In the genomic region with DNA sequence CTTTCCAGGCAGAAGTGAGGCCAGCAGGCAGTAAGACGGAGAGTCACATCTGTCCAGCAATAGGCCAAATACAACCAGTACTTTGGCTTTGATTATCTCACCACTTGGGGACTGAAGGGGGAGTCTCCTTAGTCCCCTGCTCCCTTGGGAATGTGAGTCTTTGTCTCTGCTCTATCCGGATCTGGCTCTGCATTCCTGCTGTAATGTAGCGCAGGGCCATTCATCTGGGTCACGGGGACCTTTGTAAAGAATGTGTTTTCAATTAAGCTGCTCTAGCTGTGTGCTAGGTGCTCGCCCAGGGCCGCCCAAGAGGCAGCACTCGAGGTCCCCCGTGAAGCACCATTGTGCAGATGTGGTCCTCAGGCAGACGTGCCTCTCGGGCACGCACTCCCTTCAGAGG, we compare ENCODE assay signal across 18 mouse cellular contexts. TPM values are rescaled to one million over a fixed set of nuclear protein-coding genes. Genes with fewer than 3 reads are reported as not detected.
A peak's percentile ranks its signal among the peaks of the same experiment; 100 is the strongest.
DNase-seq lines count a peak whose midpoint lies in the region; ATAC-seq and TF ChIP-seq lines count a peak whose summit lies in the region.
"Had no signal": no experiment of that assay in that cellular context is flagged by ENCODE, and none has a peak within 500 bp of the region (broad histone marks: within the 10 kb centered on the region; RNA-seq: fewer than 3 reads in every experiment).

No protein-coding gene starts in this region.

- no peak overlapping the region for H3K4me3 ChIP-seq in midbrain, embryonic 14.5 days (replicated peaks; ENCODE audit: low read depth, low read length)
- H3K4me3 ChIP-seq in midbrain, postnatal 0 days (ENCODE audit: low read depth, low read length) = no peak overlapping the region
- no peak overlapping the region for H3K4me3 ChIP-seq in embryonic facial prominence, embryonic 12.5 days
- no peak overlapping the region for H3K4me3 ChIP-seq in hindbrain, embryonic 14.5 days (replicated peaks; ENCODE audit: low read length)
- H3K4me3 ChIP-seq in heart, embryonic 10.5 days = no peak overlapping the region

- 21% methylated on average over 11 of the region's 11 CpGs for WGBS in midbrain, embryonic 14.5 days
- 33% methylated on average over 11 of the region's 11 CpGs for WGBS in midbrain, postnatal 0 days
- WGBS in embryonic facial prominence, embryonic 12.5 days = 10% methylated on average over 11 of the region's 11 CpGs
- WGBS in hindbrain, embryonic 14.5 days = 24% methylated on average over 11 of the region's 11 CpGs
- 51% methylated on average over 11 of the region's 11 CpGs for WGBS in heart, embryonic 10.5 days

- no peaks in the 10 kb centered on the region for H3K9me3 ChIP-seq in midbrain, embryonic 14.5 days (ENCODE audit: control insufficient read depth, low read length)
- H3K9me3 ChIP-seq in midbrain, postnatal 0 days (ENCODE audit: low read length) = no peaks in the 10 kb centered on the region
- no peaks in the 10 kb centered on the region for H3K9me3 ChIP-seq in embryonic facial prominence, embryonic 12.5 days
- no peaks in the 10 kb centered on the region for H3K9me3 ChIP-seq in hindbrain, embryonic 14.5 days (ENCODE audit: control insufficient read depth, low read length)
- H3K9me3 ChIP-seq in heart, embryonic 10.5 days = no peaks in the 10 kb centered on the region

- ATAC-seq in midbrain, embryonic 14.5 days (ENCODE audit: low FRiP score, low TSS enrichment) = no peak
- ATAC-seq in midbrain, postnatal 0 days (ENCODE audit: low FRiP score) = no peak
- peak; percentile 83 for ATAC-seq in embryonic facial prominence, embryonic 12.5 days (ENCODE audit: insufficient number of reproducible peaks, insufficient read depth, low FRiP score, low TSS enrichment)
- peak; percentile 46; the same call in 1 of the 2 replicates for ATAC-seq in hindbrain, embryonic 14.5 days (ENCODE audit: low FRiP score)
- ATAC-seq in inflammation-experienced regulatory T-cells, adult 6 months = no peak
- ATAC-seq: intestine, postnatal 0 days; lung, postnatal 0 days had no signal

- H3K4me1 ChIP-seq in midbrain, embryonic 14.5 days (ENCODE audit: control insufficient read depth, insufficient read depth, low read length) = no peaks in the 10 kb centered on the region; the same call in 1 of the 2 replicates
- H3K4me1 ChIP-seq in midbrain, postnatal 0 days (ENCODE audit: insufficient read depth, low read length) = no peaks in the 10 kb centered on the region
- H3K4me1 ChIP-seq in embryonic facial prominence, embryonic 12.5 days = peaks cover 14% of the 10 kb centered on the region
- no peaks in the 10 kb centered on the region; the same call in 1 of the 2 replicates for H3K4me1 ChIP-seq in hindbrain, embryonic 14.5 days (replicated peaks; ENCODE audit: control insufficient read depth, insufficient read depth, low read length)
- peaks cover 5% of the 10 kb centered on the region; the same call in 1 of the 2 replicates for H3K4me1 ChIP-seq in heart, embryonic 10.5 days

- H3K9ac ChIP-seq in midbrain, embryonic 14.5 days (replicated peaks; ENCODE audit: low read length) = no peak overlapping the region
- no peak overlapping the region for H3K9ac ChIP-seq in midbrain, postnatal 0 days (replicated peaks; ENCODE audit: low read length, poor library complexity, severe bottlenecking)
- H3K9ac ChIP-seq in embryonic facial prominence, embryonic 12.5 days = no peak overlapping the region
- no peak overlapping the region for H3K9ac ChIP-seq in hindbrain, embryonic 14.5 days

- H3K4me2 ChIP-seq in midbrain, embryonic 14.5 days (ENCODE audit: low read length) = no peak overlapping the region
- H3K4me2 ChIP-seq in midbrain, postnatal 0 days (ENCODE audit: low read depth, low read length, poor library complexity, severe bottlenecking) = no peak overlapping the region
- H3K4me2 ChIP-seq in embryonic facial prominence, embryonic 12.5 days (replicated peaks) = no peak overlapping the region
- H3K4me2 ChIP-seq in hindbrain, embryonic 14.5 days (replicated peaks) = no peak overlapping the region
- H3K4me2 ChIP-seq: liver, embryonic 11.5 days had no signal

- 0 out of 2 replicates have a peak, but pooled peaks cover 3% of the 10 kb centered on the region for H3K27me3 ChIP-seq in midbrain, embryonic 14.5 days (ENCODE audit: control insufficient read depth, insufficient read depth, low read length)
- no peaks in the 10 kb centered on the region; the same call in 1 of the 2 replicates for H3K27me3 ChIP-seq in midbrain, postnatal 0 days (ENCODE audit: insufficient read depth, low read length)
- no peaks in the 10 kb centered on the region for H3K27me3 ChIP-seq in embryonic facial prominence, embryonic 12.5 days
- no peaks in the 10 kb centered on the region for H3K27me3 ChIP-seq in hindbrain, embryonic 14.5 days (ENCODE audit: control insufficient read depth, insufficient read depth, low read length)
- H3K27me3 ChIP-seq in heart, embryonic 10.5 days (ENCODE audit: insufficient read depth, poor library complexity, severe bottlenecking) = peaks cover 18% of the 10 kb centered on the region; the same call in 1 of the 2 replicates

- TF ChIP-seq CTCF in midbrain, postnatal 0 days (IDR thresholded peaks at IDR 0.05) = no peak

- no peaks in the 10 kb centered on the region for H3K36me3 ChIP-seq in midbrain, embryonic 14.5 days (ENCODE audit: control insufficient read depth, insufficient read depth, low read length)
- no peaks in the 10 kb centered on the region for H3K36me3 ChIP-seq in midbrain, postnatal 0 days (ENCODE audit: insufficient read depth, low read length)
- no peaks in the 10 kb centered on the region for H3K36me3 ChIP-seq in embryonic facial prominence, embryonic 12.5 days
- no peaks in the 10 kb centered on the region for H3K36me3 ChIP-seq in hindbrain, embryonic 14.5 days (replicated peaks; ENCODE audit: control insufficient read depth, insufficient read depth)
- no peaks in the 10 kb centered on the region for H3K36me3 ChIP-seq in heart, embryonic 10.5 days

- H3K27ac ChIP-seq in midbrain, embryonic 14.5 days (replicated peaks; ENCODE audit: low read depth, low read length) = no peak overlapping the region
- no peak overlapping the region for H3K27ac ChIP-seq in midbrain, postnatal 0 days (ENCODE audit: low read depth, low read length)
- H3K27ac ChIP-seq in embryonic facial prominence, embryonic 12.5 days = no peak overlapping the region
- H3K27ac ChIP-seq in hindbrain, embryonic 14.5 days = no peak overlapping the region
- no peak overlapping the region for H3K27ac ChIP-seq in heart, embryonic 10.5 days

- peak; percentile 48 for DNase-seq in midbrain, embryonic 14.5 days
- DNase-seq in midbrain, postnatal 0 days (ENCODE audit: low spot score) = no peak
- no peak for DNase-seq in hindbrain, embryonic 14.5 days (ENCODE audit: low spot score)
- DNase-seq in adrenal gland, adult 8-10 months = no peak
- no peak for DNase-seq in heart, embryonic 10.5 days (ENCODE audit: low spot score)
- DNase-seq: adrenal gland, postnatal 10 days; kidney, postnatal 4 days; right cerebral cortex, postnatal 4 days; thymus, postnatal 25 days had no signal

RNA-seq across cellular contexts. Expression of a gene that starts 44.6 kb away (rescaled TPM):
- not detected in 2 replicates for polyA plus RNA-seq in midbrain, embryonic 14.5 days (2014; fragmentation: Nextera tagmentation; extraction: Ambion mirVana)
- 0.24 TPM in 1 of 2 replicates, not detected in the other for total RNA-seq in midbrain, postnatal 0 days (2014; rRNA removed)
- not detected in 2 replicates for polyA plus RNA-seq in midbrain, postnatal 0 days (2015; fragmentation: Nextera tagmentation; extraction: Ambion mirVana)
- not detected in 2 replicates for polyA plus RNA-seq in embryonic facial prominence, embryonic 12.5 days (2016; fragmentation: Nextera tagmentation; extraction: Ambion mirVana)
- not detected in 2 replicates for polyA plus RNA-seq in hindbrain, embryonic 14.5 days (2014; fragmentation: Nextera tagmentation; extraction: Ambion mirVana)
- polyA plus RNA-seq in inflammation-experienced regulatory T-cells, adult 6 months (2017; shearing (Covaris generic)) = not detected
- not detected for total RNA-seq in adrenal gland, adult 8-10 months (2022)
- polyA plus RNA-seq in heart, embryonic 10.5 days (2016; fragmentation: Nextera tagmentation; extraction: Ambion mirVana) = not detected in 2 replicates
- total RNA-seq: adrenal gland, postnatal 10 days; common myeloid progenitor, adult 5-6 weeks had no signal
- polyA plus RNA-seq: gonadal fat pad, adult 2 months; heart, embryonic 16.5 days; intestine, postnatal 0 days; liver, embryonic 11.5 days; lung, postnatal 0 days; stomach, embryonic 14.5 days had no signal

Comparison
In these comparisons a context has a peak if more than half of its experiments do, and no peak if none do; other contexts are left out.
1. ATAC-seq: peak in embryonic facial prominence, embryonic 12.5 days (single experiment) and hindbrain, embryonic 14.5 days (single experiment); none in midbrain, embryonic 14.5 days (single experiment), midbrain, postnatal 0 days (single experiment) and inflammation-experienced regulatory T-cells, adult 6 months (single experiment).